Mouse (Mus musculus) small intestine, adult 2 months (tissue): ENCODE measurements at regions not wholly inside any gene's neighbourhood (a gene's known extent, or its start where the extent isn't known, plus 50 kb on each side); places are given as distances from the start of the nearest gene placed in this dataset.
A peak's percentile ranks its signal among the peaks of the same experiment; 100 is the strongest.

Experiments used
- H3K27ac ChIP-seq: fragments of 200-500 bp; 2 replicates; pipeline ENCODE4 v1.5.1; 2012; ENCODE audit warnings: low read depth, low read length, control low read depth, inconsistent platforms; ENCODE audit not compliant: insufficient read depth
- H3K27me3 ChIP-seq: fragments of 200-500 bp; 2 replicates; pipeline ENCODE4 v1.6.1; 2012; ENCODE audit warnings: mild to moderate bottlenecking, moderate library complexity, low read length, inconsistent platforms; ENCODE audit not compliant: control insufficient read depth, insufficient read depth
- H3K36me3 ChIP-seq: fragments of 200-500 bp; 2 replicates; pipeline ENCODE4 v1.6.1; 2012; ENCODE audit warnings: mild to moderate bottlenecking, low read length, control low read depth, inconsistent platforms; ENCODE audit not compliant: control insufficient read depth, insufficient read depth
- H3K4me1 ChIP-seq: fragments of 200-500 bp; 2 replicates; pipeline ENCODE4 v1.6.1; 2012; ENCODE audit warnings: low read length, inconsistent platforms, mixed read lengths; ENCODE audit not compliant: control insufficient read depth, insufficient read depth, insufficient read length
- H3K4me3 ChIP-seq: fragments of 200-500 bp; 2 replicates; pipeline ENCODE4 v1.5.1; 2012; ENCODE audit warnings: low read depth, mild to moderate bottlenecking, control low read depth, inconsistent platforms, low read length, moderate library complexity
- CTCF ChIP-seq: fragments of 200-500 bp; IDR thresholded peaks from 2 replicates; pipeline ENCODE4 v1.5.1; 2012; ENCODE audit warnings: low read depth, mild to moderate bottlenecking, control low read depth, inconsistent platforms, low read length, moderate library complexity, mixed read lengths; ENCODE audit not compliant: insufficient replicate concordance, insufficient read length; ENCODE audit errors: extremely low read depth
- POLR2A ChIP-seq: fragments of 200-500 bp; IDR thresholded peaks from 2 replicates; pipeline ENCODE4 v1.6.1; 2012; ENCODE audit warnings: low read depth, mild to moderate bottlenecking, control low read depth, inconsistent platforms, low read length, moderate library complexity
- WGBS: fragments of 180-500 bp; shearing (Covaris S2); methylation state at CpG from one replicate; pipeline ENCODE4 v1.1.7; 2018; 5-methylcytosine and 5-hydroxymethylcytosine counted together

DNA sequence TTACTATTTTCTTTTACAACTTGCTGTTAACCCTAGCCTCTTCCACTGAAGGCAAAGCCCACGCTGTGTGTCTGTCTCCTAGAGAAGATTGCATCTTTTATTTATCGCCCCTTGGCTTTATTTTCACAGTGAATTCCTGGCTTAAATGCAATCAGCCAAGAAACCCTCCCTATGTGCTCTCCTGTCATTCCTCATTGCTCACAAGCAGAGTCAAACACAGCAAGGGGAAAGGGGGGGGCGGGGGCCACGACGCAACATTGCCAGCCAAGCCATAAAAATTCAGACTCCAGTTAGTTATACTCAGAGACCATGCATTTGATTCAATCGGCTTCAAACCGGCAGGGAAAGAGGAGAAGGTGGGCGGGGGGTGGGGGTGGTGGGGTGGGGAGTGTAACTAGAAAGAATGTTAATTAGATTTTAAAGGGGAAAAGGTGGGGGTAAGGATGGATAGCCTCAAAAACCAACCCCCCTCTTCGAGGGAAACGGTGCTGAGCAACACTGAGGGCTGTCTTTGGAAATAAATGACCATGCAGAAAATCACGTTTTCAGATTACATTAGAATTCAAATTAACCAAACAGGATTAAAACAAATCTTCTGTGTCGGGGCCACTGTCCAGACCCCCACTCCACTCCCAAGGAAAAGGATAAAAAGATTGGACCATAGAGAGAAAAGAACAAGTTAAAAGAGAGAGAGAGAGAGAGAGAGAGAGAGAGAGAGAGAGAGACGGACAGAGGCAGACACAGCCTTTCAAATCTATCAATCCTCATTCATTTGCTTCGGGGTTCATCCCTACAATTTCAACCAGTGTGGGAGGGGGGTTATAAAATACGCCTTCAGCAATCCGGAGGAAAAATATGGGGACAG lies 156.6 kb upstream of the Smim15 start:
- Histone ChIP-seq H3K36me3 (no peaks in the 10 kb centered on the region), H3K27me3 (peaks cover 7% of the 10 kb centered on the region; the same call in 1 of the 2 replicates), H3K4me1 (peaks cover 2% of the 10 kb centered on the region; the same call in 1 of the 2 replicates), H3K4me3 (peak overlapping the region; percentile 77), H3K27ac (no peak overlapping the region)
- WGBS = 18% methylated on average over 16 of the region's 16 CpGs
- no peak for TF ChIP-seq POLR2A
- no peak for TF ChIP-seq CTCF

DNA sequence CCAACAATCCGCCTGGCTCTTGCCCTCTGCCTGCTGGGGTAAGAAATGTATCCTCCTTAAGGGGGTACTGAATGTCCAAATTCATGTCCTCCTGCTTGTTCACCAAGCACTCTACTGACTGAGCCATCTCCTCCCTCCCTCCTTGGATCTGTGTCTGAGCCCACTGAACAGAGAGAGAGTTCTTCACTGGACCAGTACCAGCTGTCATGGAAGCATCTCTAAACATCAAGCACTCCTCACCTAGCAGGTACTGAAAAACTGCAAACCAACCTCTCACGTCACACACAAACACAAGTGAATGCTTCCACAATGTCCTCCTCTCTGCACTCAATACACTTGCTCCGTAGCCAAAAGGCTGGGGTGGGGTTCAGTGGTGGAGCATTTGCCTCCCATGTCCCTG lies 159.4 kb upstream of the Smim15 start:
- H3K4me1 ChIP-seq = peaks cover 4% of the 10 kb centered on the region; the same call in 1 of the 2 replicates
- no peaks in the 10 kb centered on the region for H3K36me3 ChIP-seq
- no peak overlapping the region for H3K27ac ChIP-seq
- no peak for TF ChIP-seq CTCF
- no peak for TF ChIP-seq POLR2A
- WGBS = 92% methylated on average over 3 of the region's 3 CpGs
- H3K27me3 ChIP-seq = peaks cover 7% of the 10 kb centered on the region; the same call in 1 of the 2 replicates
- H3K4me3 ChIP-seq = no peak overlapping the region

DNA sequence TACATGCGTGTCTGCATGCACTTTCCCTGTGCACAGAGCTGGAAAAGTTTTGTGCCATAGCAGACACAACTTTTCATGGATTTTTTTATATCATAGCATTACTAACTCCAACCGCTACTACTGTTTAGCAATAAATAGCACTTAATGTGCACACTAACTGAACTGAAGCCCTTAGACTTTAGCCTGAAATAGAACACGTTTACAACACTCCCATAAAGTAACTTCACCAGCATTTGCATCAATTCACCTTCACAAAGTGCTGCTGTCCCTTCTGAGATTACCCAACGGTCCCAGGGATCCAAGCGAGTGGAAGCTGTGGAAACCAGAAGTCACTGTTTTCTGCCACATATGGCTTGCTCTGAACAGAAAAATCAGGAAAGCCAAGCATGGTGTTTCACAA lies 161.9 kb upstream of the Smim15 start:
- 40% methylated on average over 5 of the region's 5 CpGs for WGBS
- no peaks in the 10 kb centered on the region for H3K36me3 ChIP-seq
- no peak overlapping the region for H3K27ac ChIP-seq
- no peak overlapping the region for H3K4me3 ChIP-seq
- no peaks in the 10 kb centered on the region for H3K27me3 ChIP-seq
- TF ChIP-seq CTCF = no peak
- no peak for TF ChIP-seq POLR2A
- peaks cover 4% of the 10 kb centered on the region; the same call in 1 of the 2 replicates for H3K4me1 ChIP-seq

DNA sequence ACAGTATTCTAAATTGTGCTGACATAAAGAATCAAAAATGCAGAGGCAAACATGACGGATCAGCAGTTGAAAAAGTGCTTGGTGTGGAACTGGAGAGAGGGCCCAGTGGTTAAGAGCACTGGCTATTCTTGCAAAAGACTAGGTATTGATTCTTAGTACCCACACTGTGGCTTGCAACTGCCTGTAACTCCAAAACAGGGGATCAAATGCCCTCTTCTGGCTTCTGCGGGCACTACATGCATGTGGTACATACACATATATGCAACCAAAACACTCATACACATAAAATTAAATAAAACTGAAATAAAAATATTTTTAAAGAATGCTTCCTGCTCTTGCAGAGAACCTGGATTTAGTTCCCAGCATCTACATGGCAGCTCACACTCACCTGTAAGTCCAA lies 163.7 kb upstream of the Smim15 start:
- WGBS = 96% methylated on average over 2 of the region's 2 CpGs

DNA sequence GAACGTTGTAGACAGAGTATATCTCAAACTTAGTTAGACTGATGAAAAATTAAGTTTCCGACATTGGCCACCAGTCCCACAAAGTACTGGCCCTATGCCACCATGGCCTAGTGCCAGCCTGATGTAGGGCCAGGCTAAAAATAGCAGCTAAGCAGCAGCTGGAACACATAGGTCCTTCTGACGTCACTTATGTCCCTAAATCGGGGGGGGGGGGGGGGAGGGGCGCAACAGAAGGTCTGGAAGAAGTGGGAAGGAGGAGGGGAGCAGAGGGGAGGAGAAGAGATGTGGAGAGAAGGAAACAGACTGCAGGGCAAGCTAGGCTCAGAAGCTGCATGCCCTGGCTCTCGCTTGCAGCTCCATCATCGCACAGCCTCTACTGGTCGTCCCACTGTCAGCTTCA lies 164.7 kb upstream of the Smim15 start:
- H3K27ac ChIP-seq = no peak overlapping the region
- H3K4me3 ChIP-seq = no peak overlapping the region
- H3K4me1 ChIP-seq = peaks cover 4% of the 10 kb centered on the region; the same call in 1 of the 2 replicates
- 37% methylated on average over 7 of the region's 8 CpGs for WGBS
- TF ChIP-seq POLR2A (no peak), CTCF (no peak)
- H3K27me3 ChIP-seq = no peaks in the 10 kb centered on the region; the same call in 1 of the 2 replicates
- H3K36me3 ChIP-seq = no peaks in the 10 kb centered on the region

More for the DNA sequence above, 163.7 kb upstream of the Smim15 start:
- no peaks in the 10 kb centered on the region for H3K36me3 ChIP-seq
- TF ChIP-seq CTCF = no peak
- no peak for TF ChIP-seq POLR2A
- no peak overlapping the region for H3K4me3 ChIP-seq
- H3K27me3 ChIP-seq = no peaks in the 10 kb centered on the region; the same call in 1 of the 2 replicates
- H3K27ac ChIP-seq = no peak overlapping the region
- peaks cover 4% of the 10 kb centered on the region; the same call in 1 of the 2 replicates for H3K4me1 ChIP-seq

DNA sequence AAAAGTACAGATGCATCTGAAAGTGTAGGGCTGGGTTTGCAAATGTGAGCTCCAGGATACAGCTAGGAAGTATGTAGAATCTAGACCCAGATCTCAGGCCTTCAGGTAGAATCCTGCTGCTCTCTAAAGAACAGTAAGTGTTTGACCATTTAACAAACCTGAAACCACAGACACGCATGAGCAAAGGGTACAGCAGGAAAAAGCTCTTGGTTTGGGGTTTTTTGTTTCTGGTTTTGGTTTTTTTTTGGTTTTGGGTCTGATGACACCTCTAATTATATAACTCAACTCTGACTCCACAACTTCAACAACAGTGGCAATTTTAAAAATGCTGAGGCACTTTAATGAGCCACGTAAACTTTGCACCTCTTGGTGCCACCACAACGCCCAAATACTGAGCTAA lies 165.3 kb upstream of the Smim15 start:
- Histone ChIP-seq H3K27me3 (no peaks in the 10 kb centered on the region; the same call in 1 of the 2 replicates), H3K36me3 (no peaks in the 10 kb centered on the region), H3K27ac (no peak overlapping the region), H3K4me3 (no peak overlapping the region), H3K4me1 (0 out of 2 replicates have a peak, but pooled peaks cover 2% of the 10 kb centered on the region)
- TF ChIP-seq CTCF = no peak
- no peak for TF ChIP-seq POLR2A
- WGBS = 82% methylated on average over 3 of the region's 3 CpGs

DNA sequence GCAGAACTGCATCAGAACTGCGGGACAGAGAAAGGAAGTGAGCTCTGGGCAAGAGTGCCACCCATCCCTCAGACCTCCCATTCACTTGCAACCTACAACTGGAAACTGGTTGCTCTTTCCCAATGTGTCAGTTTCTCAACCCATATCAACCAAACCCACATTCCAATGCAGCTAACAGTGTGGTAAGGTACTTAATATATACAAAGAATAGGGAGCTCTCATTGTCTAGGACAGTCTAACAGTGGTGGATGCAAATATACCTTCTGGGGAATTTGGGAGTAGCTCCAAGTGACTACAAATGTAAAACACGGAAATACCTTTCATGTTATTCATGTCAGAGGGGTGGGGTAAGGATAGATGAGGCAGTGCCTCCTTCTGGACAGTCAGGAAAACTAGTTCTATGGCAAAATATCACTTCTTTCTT lies 171.0 kb upstream of the Smim15 start:
- Histone ChIP-seq H3K27ac (no peak overlapping the region), H3K4me1 (peaks cover 2% of the 10 kb centered on the region; the same call in 1 of the 2 replicates), H3K27me3 (no peaks in the 10 kb centered on the region; the same call in 1 of the 2 replicates), H3K4me3 (no peak overlapping the region), H3K36me3 (no peaks in the 10 kb centered on the region)
- TF ChIP-seq CTCF = no peak
- no peak for TF ChIP-seq POLR2A
- 43% methylated on average over 2 of the region's 2 CpGs for WGBS
